Mouse (Mus musculus) layer of hippocampus, adult 9-11 months (tissue): ENCODE data around the gene Cmtm3.
"Not testable (repeated sequence)": the region's sequence is repeated elsewhere in the genome, so short reads cannot be mapped to it uniquely, and the experiment has no call there.

Experiments used
- DNase-seq: peaks from one replicate; pipeline ENCODE4 v3.0.0; 2022

The Cmtm3 gene

DNA sequence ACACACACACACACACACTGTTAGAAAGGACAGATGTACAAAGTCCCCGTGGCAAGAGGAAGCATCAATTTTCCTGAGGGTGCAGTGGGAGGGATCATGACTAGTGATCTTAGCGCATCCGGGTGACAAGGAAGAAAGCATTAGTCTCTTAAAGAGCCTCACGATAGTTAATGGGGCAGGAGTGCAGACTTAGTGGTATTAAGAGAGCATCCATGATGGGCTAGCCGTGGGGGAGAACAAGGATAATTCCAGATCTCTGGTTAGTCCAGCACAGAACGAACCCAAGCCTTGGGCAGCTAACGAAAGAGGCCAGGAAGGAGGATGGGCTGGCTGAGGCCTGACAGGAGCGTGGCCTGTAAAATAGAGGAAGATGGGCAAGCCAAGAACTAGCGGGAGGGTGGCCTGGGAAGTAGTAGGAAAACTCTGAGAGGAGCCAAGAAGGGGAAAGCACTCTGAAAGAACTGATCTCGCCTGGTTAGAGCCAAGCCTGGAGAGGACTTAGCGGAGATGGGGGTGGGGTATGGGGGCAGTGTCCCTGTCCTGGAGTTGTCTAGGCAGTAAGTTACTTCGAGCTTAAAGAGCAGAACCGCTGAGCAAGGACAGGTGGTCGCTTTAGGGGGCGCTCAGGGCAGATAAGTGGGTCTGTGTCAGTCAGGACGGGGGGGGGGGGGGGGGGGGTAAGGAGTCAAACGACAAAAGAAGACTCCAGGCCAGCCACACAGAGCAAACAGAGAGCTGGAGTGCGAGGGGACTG lies at the start of gene Cmtm3:
Gene Cmtm3, plus strand, starts transcription at position 182 of the 754 bp plus-strand sequence.
- peak; percentile 52 for DNase-seq

DNA sequence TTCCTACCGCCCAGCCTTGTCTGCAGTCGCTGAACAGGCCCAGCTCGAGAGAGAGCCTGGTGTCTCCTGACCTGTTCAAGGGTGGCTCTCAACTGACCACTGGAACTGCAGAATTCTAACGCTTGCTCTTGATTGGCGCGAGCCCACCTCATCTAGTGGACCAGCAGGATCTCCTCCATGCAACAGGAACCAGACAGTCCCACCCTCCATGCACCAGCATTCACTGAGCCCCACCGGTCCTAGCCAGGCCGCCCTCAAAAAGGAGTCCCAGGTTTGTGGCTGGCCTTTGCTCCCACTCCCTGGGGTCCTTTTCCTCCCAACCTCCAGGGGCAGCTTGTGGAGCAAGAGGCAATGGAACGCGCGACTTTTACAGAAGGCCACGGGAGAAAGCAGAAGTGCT lies 46.1 kb upstream of the Cmtm3 start, which contains the start of gene Cmtm2a:
Gene Cmtm2a, minus strand, starts transcription at position 101 of the 400 bp plus-strand sequence.
- not testable (repeated sequence) for DNase-seq

DNA sequence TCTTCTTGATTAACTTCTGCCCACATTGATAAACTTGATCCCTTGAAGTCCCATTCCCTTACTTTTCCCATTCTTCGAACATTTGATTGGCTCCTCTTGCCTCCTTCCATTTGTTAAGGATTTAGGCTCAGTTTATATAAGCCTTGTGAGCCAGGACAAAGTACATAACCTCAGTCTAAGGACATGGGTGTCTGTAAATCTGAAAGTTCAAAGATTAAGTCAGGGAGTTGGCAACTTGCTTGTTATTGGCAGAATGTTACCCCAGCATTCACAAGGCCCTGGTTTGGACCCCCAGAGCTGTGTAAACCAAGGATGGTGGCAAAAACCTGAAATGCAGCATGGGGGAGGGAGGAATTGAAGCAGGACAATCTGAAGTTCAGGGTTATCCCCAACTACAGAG lies 44.8 kb upstream of the Cmtm3 start:
- no peak for DNase-seq

DNA sequence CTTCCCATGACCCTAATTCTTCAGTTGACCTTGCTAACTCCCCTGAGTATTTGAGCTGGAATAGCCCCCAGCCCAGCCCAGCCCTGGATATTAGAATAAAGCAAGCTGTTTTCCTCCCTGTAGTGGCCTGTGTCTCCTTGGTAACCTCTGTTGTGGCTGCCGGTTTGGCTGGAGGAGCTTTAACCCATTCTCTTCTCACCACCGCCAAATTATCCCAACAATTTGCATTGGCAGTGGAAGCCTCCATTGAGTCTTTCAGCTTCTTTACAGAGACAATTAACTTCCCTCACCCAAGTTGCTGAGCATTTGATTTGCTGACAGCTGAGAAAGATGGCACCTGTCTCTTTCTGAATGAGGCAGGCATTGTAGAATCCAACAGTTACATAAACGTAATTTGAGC lies 37.6 kb upstream of the Cmtm3 start:
- not testable (repeated sequence) for DNase-seq

DNA sequence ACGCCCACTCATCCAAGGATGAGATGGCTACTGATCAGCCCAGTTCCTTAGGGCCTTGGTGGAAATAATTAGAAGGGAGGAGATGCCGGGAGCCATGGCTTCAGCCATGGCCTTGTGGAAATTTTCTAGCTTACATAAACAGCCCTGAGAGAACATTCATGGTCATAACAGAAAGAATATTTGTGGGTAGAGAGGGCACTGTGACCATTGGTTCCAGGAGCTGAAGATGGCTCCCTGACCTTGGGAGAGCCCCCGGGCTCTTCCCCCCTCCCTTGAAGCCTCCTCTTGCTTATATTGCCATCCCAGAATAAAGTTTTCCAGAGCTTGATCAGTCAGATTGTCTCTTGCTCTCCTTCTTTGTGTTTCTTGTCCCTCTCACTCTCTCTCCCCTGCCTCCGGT lies 36.7 kb upstream of the Cmtm3 start:
- DNase-seq, result not testable (repeated sequence)

DNA sequence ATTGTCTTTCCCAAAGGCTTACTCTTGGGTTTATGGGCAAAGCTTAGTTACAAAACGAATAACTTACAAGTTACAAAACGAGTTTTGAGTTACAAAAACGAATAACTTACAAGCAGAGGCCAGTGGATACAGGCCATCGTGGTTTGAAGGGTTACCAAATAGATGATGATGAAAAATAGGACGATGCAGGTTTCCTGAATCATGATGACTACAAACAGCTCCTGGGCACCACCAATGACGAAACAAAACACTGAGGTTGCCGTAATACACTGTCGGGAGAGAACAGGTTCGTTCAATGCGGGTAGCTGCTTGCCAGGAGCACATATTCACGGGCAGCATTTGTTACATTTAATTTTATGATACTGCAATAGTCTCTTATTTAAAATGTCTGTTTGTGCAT lies 34.2 kb upstream of the Cmtm3 start:
- DNase-seq, result no peak

DNA sequence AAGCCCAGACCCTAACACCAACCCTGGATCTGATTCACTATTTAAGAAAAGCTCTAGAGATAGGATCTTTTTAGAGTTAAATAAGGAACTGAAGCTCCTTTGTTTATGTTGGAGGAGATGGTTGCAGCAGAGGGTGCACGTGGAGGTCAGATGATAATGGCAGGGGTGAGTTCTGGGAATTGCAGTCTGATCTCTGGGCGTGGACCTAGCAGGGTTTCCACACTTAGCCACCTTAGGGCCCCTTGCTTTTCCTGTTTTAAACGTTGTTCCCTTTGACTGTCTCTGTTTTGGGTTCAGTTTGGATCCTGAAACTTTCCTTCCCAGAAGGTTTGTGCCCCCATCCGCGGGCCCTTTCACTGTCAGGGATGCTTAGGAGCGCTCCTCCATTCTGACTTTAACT lies 30.9 kb upstream of the Cmtm3 start:
- DNase-seq, result not testable (repeated sequence)

DNA sequence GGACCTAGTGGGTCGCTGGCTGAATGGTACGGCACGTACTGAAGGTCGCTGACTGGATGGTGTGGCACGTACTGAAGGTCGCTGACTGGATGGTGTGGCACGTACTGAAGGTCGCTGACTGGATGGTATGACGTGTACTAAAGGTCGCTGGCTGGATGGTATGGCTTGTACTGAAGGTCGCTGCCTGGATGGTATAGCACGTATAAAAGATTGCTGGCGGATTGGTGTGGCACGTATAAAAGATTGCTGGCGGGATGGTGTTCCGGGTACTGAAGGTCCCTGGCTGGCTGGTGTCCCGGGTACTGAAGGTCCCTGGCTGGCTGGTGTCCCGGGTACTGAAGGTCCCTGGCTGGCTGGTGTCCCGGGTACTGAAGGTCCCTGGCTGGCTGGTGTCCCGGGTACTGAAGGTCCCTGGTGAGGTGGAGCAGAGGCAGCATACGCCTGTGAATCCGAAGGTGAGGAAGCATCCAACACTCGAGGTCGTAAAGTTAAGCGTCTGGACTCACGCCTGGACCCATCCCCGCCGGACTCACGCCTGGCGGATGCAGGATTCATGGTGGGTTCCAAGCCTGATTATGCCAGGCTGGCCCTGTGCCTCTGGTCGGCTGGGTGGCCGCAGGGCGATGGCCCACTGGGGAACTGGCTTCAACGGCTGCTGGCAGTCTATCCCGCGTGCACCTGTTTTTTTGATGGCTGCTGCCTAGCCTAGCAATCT lies 29.6 kb upstream of the Cmtm3 start, which contains the start of the genes Gm45711 and Cmtm1:
Gene Gm45711, minus strand, starts transcription at position 641 of the 715 bp plus-strand sequence.
Gene Cmtm1, minus strand, starts transcription at position 705 of the 715 bp plus-strand sequence.
- DNase-seq, result not testable (repeated sequence)

DNA sequence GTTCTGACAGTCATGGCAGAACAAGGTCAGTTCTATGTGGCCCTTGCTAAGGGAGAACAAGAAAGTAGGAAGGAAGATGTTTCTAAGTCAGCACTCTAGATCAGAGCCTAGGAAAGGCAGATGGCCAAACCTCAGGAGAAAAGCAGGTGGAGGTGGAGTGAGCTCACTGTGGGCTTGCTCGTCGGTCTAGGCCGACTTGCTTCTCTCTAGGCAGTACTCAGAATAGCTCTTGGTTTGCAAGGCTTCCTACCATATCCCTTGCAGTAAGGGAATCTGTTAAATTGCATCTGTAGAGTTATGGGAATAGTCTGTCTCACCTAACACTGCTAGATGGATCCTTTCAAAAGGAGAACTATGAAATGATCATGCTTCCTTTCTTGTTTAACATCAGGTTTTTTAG lies 27.2 kb upstream of the Cmtm3 start:
- not testable (repeated sequence) for DNase-seq

DNA sequence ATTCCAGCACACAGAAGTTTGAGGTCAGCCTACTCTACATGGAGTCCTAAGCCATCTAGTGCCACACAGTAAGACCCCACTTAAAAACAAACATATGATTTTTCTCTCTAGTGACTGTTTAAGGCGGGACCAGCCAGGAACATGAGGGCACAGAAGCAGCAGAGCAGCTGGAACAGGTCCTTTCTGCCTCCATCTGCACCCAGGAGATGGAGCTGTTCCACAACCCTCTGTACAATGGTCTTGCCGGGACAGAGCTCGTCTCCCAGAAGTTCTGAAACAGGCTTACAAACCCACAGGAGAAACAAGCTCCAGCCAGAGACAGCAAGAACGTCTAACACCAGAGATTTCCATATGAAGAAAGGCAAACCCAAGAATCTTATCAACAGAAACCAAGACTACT lies 25.9 kb upstream of the Cmtm3 start:
- no peak for DNase-seq

DNA sequence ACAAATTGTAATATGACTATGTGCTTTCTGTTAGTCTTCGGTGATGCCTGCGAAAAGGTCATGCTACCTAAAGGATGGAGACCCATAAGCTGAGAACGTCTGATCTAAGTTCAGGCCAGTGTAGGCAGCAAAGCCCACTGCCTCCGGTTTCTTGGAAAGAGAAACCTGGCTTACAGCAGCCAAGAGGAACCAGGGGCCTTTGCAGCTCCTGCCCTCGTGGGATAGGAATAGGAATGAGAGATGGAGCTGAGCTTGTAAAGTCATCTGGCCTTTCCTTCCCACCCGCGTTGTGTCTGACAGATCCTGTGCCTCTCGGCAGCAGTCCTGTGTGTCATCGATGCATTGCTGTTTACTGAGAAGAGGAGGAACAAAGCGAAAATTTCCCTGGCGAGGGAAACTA lies 17.9 kb upstream of the Cmtm3 start, which contains the start of gene Gm11020:
Gene Gm11020, plus strand, starts transcription at position 301 of the 400 bp plus-strand sequence.
- not testable (repeated sequence) for DNase-seq

DNA sequence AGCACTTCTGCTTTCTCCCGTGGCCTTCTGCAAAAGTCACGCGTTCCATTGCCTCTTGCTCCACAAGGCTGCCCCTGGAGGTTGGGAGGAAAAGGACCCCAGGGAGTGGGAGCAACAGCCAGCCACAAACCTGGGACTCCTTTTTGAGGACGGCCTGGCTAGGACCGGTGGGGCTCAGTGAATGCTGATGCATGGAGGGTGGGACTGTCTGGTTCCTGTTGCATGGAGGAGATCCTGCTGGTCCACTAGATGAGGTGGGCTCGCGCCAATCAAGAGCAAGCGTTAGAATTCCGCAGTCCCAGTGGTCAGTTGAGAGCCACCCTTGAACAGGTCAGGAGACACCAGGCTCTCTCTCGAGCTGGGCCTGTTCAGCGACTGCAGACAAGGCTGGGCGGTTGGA lies 17.3 kb upstream of the Cmtm3 start, which contains the start of gene Cmtm2b:
Gene Cmtm2b, plus strand, starts transcription at position 301 of the 400 bp plus-strand sequence.
- not testable (repeated sequence) for DNase-seq

DNA sequence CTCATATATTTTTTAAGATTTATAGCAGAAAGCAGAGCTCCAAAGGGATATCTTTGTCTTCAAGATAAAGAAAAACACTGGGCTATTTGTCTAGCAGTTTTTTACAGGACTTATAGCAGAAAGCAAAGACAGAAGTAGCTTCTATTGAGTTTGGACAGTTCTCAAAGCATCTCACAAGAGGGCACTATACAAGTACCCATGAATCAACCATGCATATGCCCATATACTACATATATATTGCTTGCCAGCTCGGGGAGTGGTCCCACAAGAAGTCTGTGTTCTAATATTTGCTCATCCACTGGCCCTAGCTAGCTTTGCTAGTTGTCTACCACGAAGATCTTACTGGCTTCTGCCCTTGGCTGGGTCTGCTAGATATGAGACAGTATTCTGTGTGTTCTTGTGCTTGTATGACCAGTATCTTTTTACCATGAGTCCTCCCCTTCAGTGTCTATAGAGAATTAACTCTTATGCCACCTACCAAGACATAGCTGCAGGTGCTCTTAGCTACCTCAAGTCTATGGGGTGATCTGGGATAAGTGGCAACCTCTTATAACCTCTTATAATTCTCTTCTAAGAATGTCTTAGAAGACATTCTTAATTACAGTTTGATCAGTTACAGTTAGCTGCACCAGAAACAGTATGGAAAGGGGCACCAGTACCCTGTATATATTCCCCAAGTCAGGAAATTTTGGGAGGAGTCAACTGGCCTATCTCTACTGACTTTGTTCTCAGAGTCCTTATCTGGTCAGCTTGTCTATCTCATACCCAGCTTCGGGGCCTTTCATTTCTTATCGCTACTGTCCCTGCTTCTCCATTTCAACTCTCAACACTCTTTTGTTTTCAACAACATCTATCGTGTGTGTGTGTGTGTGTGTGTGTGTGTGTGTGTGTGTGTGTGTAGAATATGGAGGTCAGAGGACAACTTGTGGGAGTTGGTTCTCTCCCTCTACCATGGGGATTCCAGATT lies 6.3 kb upstream of the Cmtm3 start:
- DNase-seq, result no peak

DNA sequence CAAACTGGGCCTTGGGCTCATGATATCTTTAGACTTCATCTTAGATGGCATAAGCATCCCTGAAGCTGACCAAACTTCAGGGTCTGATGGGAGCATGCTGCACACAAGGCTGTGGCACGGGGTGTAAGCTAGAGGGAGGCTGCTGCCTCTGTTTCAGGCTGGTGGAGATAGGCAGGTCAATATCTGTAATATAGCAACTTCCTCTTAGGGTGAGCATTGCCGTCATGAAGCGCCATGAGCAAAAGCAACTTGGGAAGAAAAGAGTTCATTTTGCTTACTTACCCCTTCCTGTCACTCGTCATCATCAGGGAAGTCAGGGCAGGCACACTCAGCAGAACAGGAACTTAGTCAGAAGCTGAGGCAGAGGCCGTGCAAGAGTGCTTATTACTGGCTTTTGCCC lies 5.4 kb upstream of the Cmtm3 start:
- no peak for DNase-seq

DNA sequence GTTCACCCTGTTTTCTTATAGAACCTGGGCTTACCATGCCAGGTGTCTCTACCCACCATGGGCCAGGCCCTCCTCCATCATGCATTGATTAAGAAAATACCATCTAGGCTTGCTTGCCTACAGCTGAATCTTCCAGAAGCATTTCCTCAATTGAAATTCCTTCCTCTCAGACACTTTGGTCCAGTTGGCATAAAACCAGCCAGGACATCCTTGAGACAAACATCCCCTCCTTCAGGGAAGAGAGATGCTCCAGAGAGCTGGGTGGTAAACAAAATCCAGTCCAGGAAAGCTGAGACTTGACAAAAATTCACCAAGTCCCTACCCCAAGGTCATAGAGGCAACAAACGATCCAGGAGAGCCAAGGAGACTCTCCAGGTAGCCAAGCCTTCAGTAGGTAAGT lies 5.0 kb upstream of the Cmtm3 start:
- DNase-seq, result no peak

DNA sequence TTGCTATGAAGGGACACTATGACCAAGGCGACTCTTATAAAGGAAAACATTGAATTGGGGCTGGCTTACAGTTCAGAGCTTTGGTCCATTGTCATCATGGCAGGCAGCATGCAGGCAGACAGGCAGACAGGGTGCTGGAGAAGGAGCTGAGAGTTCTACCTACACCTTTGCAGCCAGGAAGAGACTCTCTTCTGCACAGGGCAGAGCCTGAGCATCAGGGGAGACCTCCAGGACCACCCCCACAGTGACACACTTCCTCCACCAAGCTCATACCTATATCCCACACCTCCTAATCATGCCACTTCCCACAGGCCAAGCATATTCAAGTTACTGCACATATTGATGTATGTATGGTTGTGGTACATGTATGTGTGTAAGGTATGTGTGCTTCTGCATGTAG lies 2.4 kb upstream of the Cmtm3 start:
- no peak for DNase-seq

DNA sequence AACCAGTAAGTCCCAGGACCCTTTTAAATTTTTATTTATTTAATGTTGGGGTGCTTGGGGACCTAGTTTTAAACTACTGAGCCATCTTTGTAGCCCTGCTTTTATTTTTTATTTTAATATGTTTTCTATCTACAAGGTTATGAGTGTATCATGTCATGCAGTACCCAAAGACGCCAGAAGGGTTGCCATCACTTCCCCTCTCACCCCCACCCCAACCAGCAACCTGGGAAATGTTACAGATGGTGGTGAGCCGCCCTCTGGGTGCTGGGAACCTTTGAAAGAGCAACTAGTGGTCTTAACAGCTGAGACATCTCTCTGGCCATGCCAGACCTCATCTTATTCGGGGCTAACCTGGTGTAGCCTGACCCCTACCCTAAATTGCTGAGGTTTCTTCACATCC lies 1.3 kb upstream of the Cmtm3 start:
- no peak for DNase-seq

DNA sequence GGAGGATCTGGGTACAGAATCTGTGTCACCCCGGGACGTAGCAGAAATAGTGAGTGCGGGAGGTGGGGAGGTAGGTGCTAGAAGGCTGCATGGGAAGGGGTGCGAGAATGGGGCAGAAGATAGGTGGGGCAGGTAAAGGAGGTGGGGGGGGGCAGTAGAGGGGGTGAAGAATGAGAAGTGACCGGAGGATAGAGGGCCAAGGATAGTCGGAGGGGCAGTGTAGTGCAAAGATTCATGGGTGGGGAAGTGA lies 698 bp downstream of the Cmtm3 start:
- no peak for DNase-seq

DNA sequence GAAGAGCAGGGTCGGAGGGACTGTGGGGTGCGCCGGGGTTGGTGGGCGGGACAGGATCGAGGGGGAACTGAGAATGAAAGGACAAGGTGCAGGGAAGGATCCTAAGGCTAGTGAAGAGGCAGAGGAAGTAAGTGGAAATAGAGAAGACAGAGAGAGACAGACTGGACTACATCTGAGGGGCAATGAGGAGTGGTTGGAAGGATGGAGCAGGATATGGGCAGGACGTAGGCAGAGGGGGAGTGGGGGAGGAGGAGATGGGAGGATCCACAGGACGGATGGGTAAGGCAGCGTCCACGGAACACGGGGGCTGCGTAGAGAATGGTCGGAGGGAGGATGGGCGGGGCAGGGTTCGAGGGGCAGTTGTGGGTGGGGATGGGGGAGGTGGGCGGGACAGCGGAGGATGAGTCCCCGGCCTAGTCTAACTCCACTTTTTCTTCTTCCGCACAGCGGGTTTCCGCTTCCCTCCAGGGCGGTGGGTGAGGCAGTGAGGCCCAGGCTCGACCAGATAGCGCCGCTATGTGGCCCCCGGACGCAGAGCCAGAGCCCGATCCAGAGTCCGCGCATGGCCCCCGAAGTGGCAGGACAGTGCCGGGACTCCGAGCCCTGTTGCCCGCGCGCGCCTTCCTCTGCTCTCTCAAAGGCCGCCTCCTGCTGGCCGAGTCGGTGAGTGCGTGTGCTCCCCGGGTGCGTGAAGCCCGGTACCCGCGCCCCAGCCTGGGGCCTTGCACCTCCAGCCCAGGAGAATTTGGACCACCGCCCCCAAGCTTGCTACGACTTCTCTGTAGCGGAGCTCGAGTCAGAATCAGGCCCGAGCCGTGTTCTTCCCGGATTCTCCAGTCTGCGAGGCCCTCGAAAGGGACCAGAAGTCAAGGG lies 1.3 kb downstream of the Cmtm3 start:
- peak; percentile 68 for DNase-seq

DNA sequence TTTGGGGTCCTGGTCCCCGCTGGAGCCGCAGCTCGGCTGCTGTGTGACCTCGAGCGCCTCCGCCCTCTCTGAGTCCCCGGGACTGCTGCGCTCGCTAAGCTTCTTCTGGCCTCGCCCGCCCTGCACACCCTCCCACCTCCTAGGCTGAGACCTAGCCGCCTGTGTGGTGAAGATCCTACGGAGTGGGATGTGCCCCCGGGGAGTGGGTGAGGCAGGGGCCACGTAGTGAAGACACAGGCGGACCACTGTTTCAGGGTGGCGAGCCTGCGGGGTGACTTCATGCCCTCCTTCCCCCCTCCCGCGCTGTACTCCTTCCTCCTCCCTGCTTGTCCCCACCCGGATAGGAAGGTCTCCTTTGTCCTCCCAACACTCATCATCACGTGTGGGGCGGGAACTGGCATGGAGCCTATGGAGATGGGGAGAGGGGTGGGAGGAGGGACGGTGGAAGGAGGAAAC lies 1.9 kb downstream of the Cmtm3 start:
- peak; percentile 45 for DNase-seq

DNA sequence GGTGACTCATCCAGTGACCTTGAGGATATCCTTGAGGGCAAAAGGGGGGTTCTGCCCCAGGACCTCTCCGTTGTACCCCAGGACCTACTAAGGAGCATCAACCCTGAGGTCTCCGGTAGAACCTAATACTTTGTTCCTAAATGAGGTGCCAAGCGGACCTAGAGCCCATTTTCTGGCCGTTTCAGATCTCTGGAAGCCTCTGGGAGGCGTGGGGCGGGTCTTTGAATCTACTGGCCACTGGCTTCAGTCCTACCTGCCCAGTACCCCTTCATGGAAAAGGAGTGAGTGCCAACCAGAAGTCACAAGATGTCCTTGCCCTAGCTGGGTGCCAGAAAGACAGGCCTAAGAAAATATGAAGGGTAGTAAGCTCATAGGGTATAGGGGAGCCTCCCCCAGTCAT lies 2.5 kb downstream of the Cmtm3 start:
- DNase-seq, result no peak

DNA sequence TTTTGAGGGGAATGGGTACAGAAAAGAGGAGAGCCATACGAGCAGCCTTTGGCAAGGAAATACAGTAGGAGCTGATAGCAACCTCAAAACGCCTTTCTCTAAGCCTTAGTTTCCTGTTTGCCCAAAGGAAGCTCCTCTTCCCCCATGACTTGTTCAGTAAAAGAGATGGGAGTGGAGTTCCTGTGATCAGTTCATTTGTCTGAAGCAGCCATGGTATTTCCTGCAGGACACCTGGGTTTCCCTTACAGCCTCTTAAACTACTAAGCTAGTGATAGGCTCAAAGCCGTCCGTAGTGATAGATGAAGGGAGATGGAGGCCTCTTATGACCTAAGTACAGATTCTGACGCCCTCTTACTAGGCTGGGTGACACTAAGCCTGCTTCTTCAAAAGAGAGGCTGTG lies 3.2 kb downstream of the Cmtm3 start:
- no peak for DNase-seq
